Mouse (Mus musculus) lung, adult 2 months (tissue): ENCODE measurements at regions not wholly inside any gene's neighbourhood (a gene's known extent, or its start where the extent isn't known, plus 50 kb on each side); places are given as distances from the start of the nearest gene placed in this dataset.

Source experiments
- CTCF ChIP-seq: fragments of 200-500 bp; IDR thresholded peaks from 2 replicates; pipeline ENCODE4 v1.5.1; 2011; ENCODE audit warnings: mild to moderate bottlenecking, low read length, control low read depth; ENCODE audit not compliant: insufficient read depth
- POLR2A ChIP-seq: fragments of 200-500 bp; IDR thresholded peaks from 2 replicates; pipeline ENCODE4 v1.6.1; 2011; ENCODE audit warnings: low read depth, mild to moderate bottlenecking, control low read depth, low read length, borderline replicate concordance; ENCODE audit errors: extremely low read depth

- TF ChIP-seq POLR2A (no peak), CTCF (no peak)
Observed at GRCm38 (mm10) chr13:110643198-110643896, 248.5 kb downstream of the Plk2 start.
